ENCODE assay signal across 8 mouse cellular contexts in genomic region chr7:79715187-79715981, GRCm38 (mm10). TPM values are rescaled to one million over a fixed set of nuclear protein-coding genes. Genes with fewer than 3 reads are reported as not detected.
DNase-seq lines count a peak whose midpoint lies in the region; ATAC-seq and TF ChIP-seq lines count a peak whose summit lies in the region.

Gene Kif7 (minus strand): TSS chr7:79715720.

- H3K4me3 ChIP-seq in intestine, embryonic 15.5 days (replicated peaks): peak within 1 kb of the TSS; percentile 65
- H3K4me3 ChIP-seq in liver, embryonic 14.5 days (ENCODE audit: insufficient read depth in 1 of 2, low read depth in 2 of 2, low read length in 2 of 2): peak within 1 kb of the TSS; percentile 46 to 55

- H3K27ac ChIP-seq in intestine, embryonic 15.5 days: peak within 1 kb of the TSS; percentile 44; the same call in 1 of the 2 replicates
- no peak within 1 kb of the TSS for H3K27ac ChIP-seq in liver, embryonic 14.5 days

- no peaks in the 10 kb centered on the region for H3K36me3 ChIP-seq in intestine, embryonic 15.5 days
- no peaks in the 10 kb centered on the region for H3K36me3 ChIP-seq in liver, embryonic 14.5 days (replicated peaks; ENCODE audit: control insufficient read depth, insufficient read depth, low read depth)

- 0 out of 2 replicates have a peak, but pooled peaks cover 7% of the 10 kb centered on the region for H3K27me3 ChIP-seq in intestine, embryonic 15.5 days (replicated peaks)
- H3K27me3 ChIP-seq in liver, embryonic 14.5 days (ENCODE audit: control insufficient read depth, insufficient read depth, low read length): peaks cover 9% of the 10 kb centered on the region

- TF ChIP-seq CTCF in liver, embryonic 14.5 days (IDR thresholded peaks at IDR 0.05; ENCODE audit: low read depth): no peak

- peak within 1 kb of the TSS; percentile 89 for H3K4me2 ChIP-seq in intestine, embryonic 15.5 days (replicated peaks)
- H3K4me2 ChIP-seq in liver, embryonic 14.5 days (ENCODE audit: low read depth): peak within 1 kb of the TSS; percentile 70

- TF ChIP-seq EP300 in liver, embryonic 14.5 days (IDR thresholded peaks at IDR 0.05; ENCODE audit: low read depth): no peak

- peak within 1 kb of the TSS; percentile 71 for H3K9ac ChIP-seq in intestine, embryonic 15.5 days
- no peak within 1 kb of the TSS for H3K9ac ChIP-seq in liver, embryonic 14.5 days (replicated peaks)

- peak; percentile 97 for ATAC-seq in intestine, embryonic 15.5 days
- peak; percentile 84 for ATAC-seq in liver, embryonic 14.5 days (ENCODE audit: insufficient read depth)

- H3K4me1 ChIP-seq in intestine, embryonic 15.5 days (replicated peaks): peaks cover 6% of the 10 kb centered on the region
- peaks cover 0 to 8% of the 10 kb centered on the region in 2 experiments; a peak in 2 of 4 replicates for H3K4me1 ChIP-seq in liver, embryonic 14.5 days (replicated peaks; ENCODE audit: control insufficient read depth in 2 of 2, insufficient read depth in 2 of 2, low read length in 1 of 2)

- WGBS in intestine, embryonic 15.5 days: under 1% methylated on average over 55 of the region's 55 CpGs
- WGBS in liver, embryonic 14.5 days (ENCODE audit: insufficient replicate concordance): 1% methylated on average over 52 of the region's 55 CpGs

- H3K9me3 ChIP-seq in intestine, embryonic 15.5 days: no peaks in the 10 kb centered on the region
- H3K9me3 ChIP-seq in liver, embryonic 14.5 days (ENCODE audit: control insufficient read depth, low read length): no peaks in the 10 kb centered on the region

- peak; percentile 55 for DNase-seq in right cerebral cortex, postnatal 14 days
- DNase-seq in right cerebral cortex, adult 2 months (ENCODE audit: low spot score in 2 of 2): no peak
- DNase-seq in c-Kit-positive CD71-positive TER-119-positive erythroid progenitor cells, embryonic 14.5 days (ENCODE audit: low spot score): peak; percentile 59
- DNase-seq in gastrocnemius, postnatal 4 days (ENCODE audit: low spot score in 2 of 2): peak; percentile 84
- peak; percentile 31 to 42 (median 39) for DNase-seq in liver, embryonic 14.5 days (ENCODE audit: low read depth in 3 of 3, low spot score in 3 of 3)
- DNase-seq in neural tube, embryonic 10.5 days (ENCODE audit: extremely low spot score, low spot score): peak; percentile 92
- DNase-seq in thymus, postnatal 0 days (ENCODE audit: low spot score): peak; percentile 87

RNA-seq across cellular contexts. Expression of gene Kif7, which starts in this region (rescaled TPM):
- total RNA-seq in gastrocnemius, postnatal 4 days (2021): 1 to 10 TPM; 4.8 to 6.0 TPM
- polyA plus RNA-seq in intestine, embryonic 15.5 days (2015; fragmentation: Nextera tagmentation; extraction: Ambion mirVana): 2.9 and 3.0 TPM in 2 replicates
- 0.23 and 0.56 TPM in 2 replicates for polyA plus RNA-seq in liver, embryonic 14.5 days (2012; rRNA removed)
- 0.14 and 0.15 TPM in 2 replicates for polyA plus RNA-seq in liver, embryonic 14.5 days (2014; fragmentation: Nextera tagmentation; extraction: Ambion mirVana)
- 2.2 and 2.5 TPM in 2 replicates for polyA plus RNA-seq in thymus, postnatal 0 days (2015; fragmentation: Nextera tagmentation; extraction: Ambion mirVana)

Comparison
In these comparisons a context has a peak if more than half of its experiments do, and no peak if none do; other contexts are left out.
1. DNase-seq: peak in right cerebral cortex, postnatal 14 days (single experiment), c-Kit-positive CD71-positive TER-119-positive erythroid progenitor cells, embryonic 14.5 days (single experiment), gastrocnemius, postnatal 4 days (2 of 2), neural tube, embryonic 10.5 days (single experiment) and thymus, postnatal 0 days (single experiment); none in right cerebral cortex, adult 2 months (0 of 2).
2. Peak in DNase-seq, ATAC-seq, H3K4me3 ChIP-seq and H3K4me2 ChIP-seq in liver, embryonic 14.5 days; RNA of the gene not detected or under 1 TPM.